Mouse (Mus musculus) myocyte (in vitro differentiated cells): Measurements from ENCODE around the gene Myb.

Experiments
- CEBPB ChIP-seq: IDR thresholded peaks from 2 replicates; pipeline ENCODE4 v1.6.1; 2011; ENCODE audit warnings: mild to moderate bottlenecking, moderate library complexity; ENCODE audit not compliant: poor library complexity, insufficient read depth, severe bottlenecking
- E2F4 ChIP-seq: IDR thresholded peaks from one replicate; pipeline ENCODE4 v1.6.1; 2011; ENCODE audit warnings: mild to moderate bottlenecking, control low read depth, moderate library complexity; ENCODE audit not compliant: insufficient read depth
- MYOG ChIP-seq, 3 experiments: IDR thresholded peaks; one replicate each; pipeline ENCODE4 v1.6.1; 2011; ENCODE audit warnings: control low read depth in 2 of 3, low read depth in 2 of 3, mild to moderate bottlenecking in 2 of 3; ENCODE audit not compliant: insufficient read length in 2 of 3, control insufficient read depth in 1 of 3, insufficient read depth in 1 of 3
- POLR2A ChIP-seq: IDR thresholded peaks from one replicate; pipeline ENCODE4 v1.6.1; 2011; ENCODE audit warnings: low read depth, mild to moderate bottlenecking, control low read depth, moderate library complexity; ENCODE audit not compliant: insufficient read length
- POLR2AphosphoS2 ChIP-seq: IDR thresholded peaks from one replicate; pipeline ENCODE4 v1.6.1; 2011; ENCODE audit warnings: low read depth, control low read depth; ENCODE audit not compliant: insufficient read length
- TCF12 ChIP-seq: IDR thresholded peaks from one replicate; pipeline ENCODE4 v1.6.1; 2011; ENCODE audit warnings: mild to moderate bottlenecking, control low read depth; ENCODE audit not compliant: poor library complexity, insufficient read depth, severe bottlenecking
- USF1 ChIP-seq: IDR thresholded peaks from one replicate; pipeline ENCODE4 v1.6.1; 2011; ENCODE audit warnings: low read depth, mild to moderate bottlenecking, control low read depth, moderate library complexity

DNA sequence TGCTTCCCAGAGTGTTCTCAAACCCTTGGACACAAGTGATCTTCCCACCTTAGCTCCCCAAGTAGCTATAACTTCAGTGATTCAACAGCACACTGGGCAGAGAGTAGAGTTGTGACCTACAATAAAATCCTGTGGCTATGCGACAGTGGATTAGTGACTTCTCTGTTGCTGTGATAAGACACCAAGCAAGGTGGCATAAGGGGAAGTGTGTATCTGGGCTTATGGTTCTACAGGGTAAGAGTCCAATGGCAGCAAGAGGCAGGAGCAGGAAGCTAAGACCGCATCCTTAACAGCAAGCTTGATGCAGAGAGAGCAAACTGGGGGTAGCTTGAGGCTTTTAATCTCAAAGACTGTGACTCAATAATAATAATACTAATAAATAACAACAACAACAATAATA, 52.0 kb downstream of the Myb start:
- TF ChIP-seq POLR2AphosphoS2: no peak
- TF ChIP-seq POLR2A: no peak
- no peak for TF ChIP-seq USF1
- TF ChIP-seq E2F4: no peak
- no peak for TF ChIP-seq MYOG (IDR thresholded peaks at IDR 0.05; ENCODE audit: control insufficient read depth in 1 of 3, insufficient read depth in 1 of 3, insufficient read length in 2 of 3, low read depth in 2 of 3)
- TF ChIP-seq TCF12: no peak
- no peak for TF ChIP-seq CEBPB
